ENCODE assay signal across 18 mouse cellular contexts in the genomic region with DNA sequence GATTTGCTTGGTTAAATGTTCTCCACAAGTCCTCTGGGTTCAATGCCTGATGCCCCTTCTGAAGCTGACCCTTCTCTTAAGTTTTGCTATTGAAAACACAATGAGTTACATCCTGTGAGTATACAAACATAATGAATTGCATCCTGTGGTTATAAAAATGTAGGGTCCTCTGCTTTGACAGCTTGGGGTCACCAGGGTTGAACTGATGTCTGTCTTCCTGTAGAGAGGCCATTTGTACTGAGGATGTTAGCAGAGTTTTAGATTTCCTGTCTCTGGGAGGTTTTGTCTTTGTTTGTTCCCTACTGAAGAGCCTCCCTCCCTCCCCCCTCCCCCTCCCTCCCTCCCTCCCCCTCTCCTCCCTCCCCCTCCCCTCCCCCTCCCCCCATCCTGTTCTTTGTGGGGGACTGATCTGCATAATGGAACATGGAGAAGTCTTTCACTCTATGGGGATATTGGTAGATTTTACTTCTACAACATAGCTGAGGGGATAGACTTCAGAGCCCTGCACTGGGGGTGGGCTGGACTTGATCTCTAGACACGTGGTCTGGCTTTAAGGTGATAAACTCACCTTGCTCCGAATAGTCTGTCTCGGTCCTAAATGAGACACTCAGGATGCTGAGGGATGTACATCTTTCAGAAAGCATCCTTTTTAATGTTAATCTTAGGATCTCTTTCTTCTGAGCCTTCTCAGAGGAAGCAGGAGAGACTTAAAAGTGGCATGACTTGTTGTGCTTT.
DNase-seq lines count a peak whose midpoint lies in the region; ATAC-seq and TF ChIP-seq lines count a peak whose summit lies in the region.
"Had no signal": no experiment of that assay in that cellular context is flagged by ENCODE, and none has a peak within 500 bp of the region (broad histone marks: within the 10 kb centered on the region; RNA-seq: fewer than 3 reads in every experiment).

No protein-coding gene starts in this region.

- H3K9ac ChIP-seq in kidney, postnatal 0 days (ENCODE audit: low read depth, low read length): no peak overlapping the region
- H3K9ac ChIP-seq in forebrain, postnatal 0 days: no peak overlapping the region
- H3K9ac ChIP-seq: hindbrain, embryonic 14.5 days; limb, embryonic 13.5 days; neural tube, embryonic 12.5 days had no signal

- no peak overlapping the region for H3K4me2 ChIP-seq in kidney, postnatal 0 days (ENCODE audit: low read length)
- no peak overlapping the region for H3K4me2 ChIP-seq in forebrain, postnatal 0 days (ENCODE audit: low read depth)
- H3K4me2 ChIP-seq: hindbrain, embryonic 14.5 days; limb, embryonic 13.5 days; neural tube, embryonic 12.5 days had no signal

- TF ChIP-seq CTCF in kidney, postnatal 0 days (IDR thresholded peaks at IDR 0.05; ENCODE audit: low read depth): no peak
- TF ChIP-seq CTCF in forebrain, postnatal 0 days (IDR thresholded peaks at IDR 0.05; ENCODE audit: low read depth): no peak

- H3K27me3 ChIP-seq in kidney, postnatal 0 days (ENCODE audit: insufficient read depth, low read length): no peaks in the 10 kb centered on the region
- H3K27me3 ChIP-seq in forebrain, postnatal 0 days (ENCODE audit: insufficient read depth, low read length): no peaks in the 10 kb centered on the region
- H3K27me3 ChIP-seq: limb, embryonic 13.5 days; neural tube, embryonic 12.5 days had no signal

- no peaks in the 10 kb centered on the region for H3K9me3 ChIP-seq in kidney, postnatal 0 days (replicated peaks; ENCODE audit: low read length)
- H3K9me3 ChIP-seq in forebrain, postnatal 0 days (ENCODE audit: low read length): no peaks in the 10 kb centered on the region
- H3K9me3 ChIP-seq: limb, embryonic 13.5 days; megakaryocyte, embryonic 14.5 days; neural tube, embryonic 12.5 days had no signal

- no peaks in the 10 kb centered on the region for H3K36me3 ChIP-seq in kidney, postnatal 0 days (ENCODE audit: insufficient read depth, low read length)
- H3K36me3 ChIP-seq in forebrain, postnatal 0 days (ENCODE audit: insufficient read depth): no peaks in the 10 kb centered on the region
- H3K36me3 ChIP-seq: limb, embryonic 13.5 days; neural tube, embryonic 12.5 days had no signal

- DNase-seq in kidney, postnatal 0 days (ENCODE audit: low spot score): peak; percentile 52
- no peak for DNase-seq in kidney, adult 11 months
- DNase-seq in thymus, postnatal 0 days (ENCODE audit: low spot score): peak; percentile 30
- DNase-seq in thymus, postnatal 10 days (ENCODE audit: low spot score in 2 of 2): no peak
- DNase-seq in embryo, embryonic 9.5 days (ENCODE audit: extremely low spot score): peak; percentile 13
- DNase-seq in forebrain, postnatal 0 days: no peak
- no peak for DNase-seq in adrenal gland, postnatal 14 days
- DNase-seq: cerebellum, adult 11 months; cerebellum, postnatal 36 days; gastrocnemius, postnatal 14 days; heart, postnatal 10 days; kidney, adult 8-10 months had no signal

- H3K4me3 ChIP-seq in kidney, postnatal 0 days (replicated peaks; ENCODE audit: low read depth, low read length): no peak overlapping the region
- H3K4me3 ChIP-seq in forebrain, postnatal 0 days (ENCODE audit: low read depth, low read length): no peak overlapping the region
- H3K4me3 ChIP-seq: left cerebral cortex, adult 2 months; limb, embryonic 13.5 days; megakaryocyte, embryonic 14.5 days; neural tube, embryonic 12.5 days had no signal

- WGBS in kidney, postnatal 0 days: 58% methylated on average over 3 of the region's 3 CpGs
- 73% methylated on average over 3 of the region's 3 CpGs for WGBS in forebrain, postnatal 0 days

- H3K4me1 ChIP-seq in kidney, postnatal 0 days (replicated peaks; ENCODE audit: insufficient read depth, low read length): no peaks in the 10 kb centered on the region
- no peaks in the 10 kb centered on the region for H3K4me1 ChIP-seq in forebrain, postnatal 0 days (ENCODE audit: insufficient read depth)
- H3K4me1 ChIP-seq: neural tube, embryonic 12.5 days had no signal

- H3K27ac ChIP-seq in kidney, postnatal 0 days: no peak overlapping the region
- H3K27ac ChIP-seq in forebrain, postnatal 0 days (ENCODE audit: low read depth, low read length): no peak overlapping the region
- H3K27ac ChIP-seq: hindbrain, embryonic 14.5 days; left cerebral cortex, adult 2 months; limb, embryonic 13.5 days; neural tube, embryonic 12.5 days had no signal

- ATAC-seq in kidney, postnatal 0 days (replicated peaks; ENCODE audit: low FRiP score, low read depth): no peak; the same call in 1 of the 2 replicates
- ATAC-seq in forebrain, postnatal 0 days: no peak
- ATAC-seq: midbrain, embryonic 16.5 days had no signal

Comparison
In these comparisons a context has a peak if more than half of its experiments do, and no peak if none do; other contexts are left out.
1. DNase-seq: peak in kidney, postnatal 0 days (single experiment), thymus, postnatal 0 days (single experiment) and embryo, embryonic 9.5 days (single experiment); none in kidney, adult 11 months (single experiment), thymus, postnatal 10 days (0 of 2), forebrain, postnatal 0 days (single experiment) and adrenal gland, postnatal 14 days (single experiment).